Mouse (Mus musculus) liver, adult 2 months (tissue): ENCODE measurements at regions not wholly inside any gene's neighbourhood (a gene's known extent, or its start where the extent isn't known, plus 50 kb on each side); places are given as distances from the start of the nearest gene placed in this dataset.

ENCODE experiments used
- DNase-seq: peaks from one replicate; pipeline ENCODE4 v3.0.0-alpha.2; 2011; ENCODE audit warnings: low read depth, low spot score; ENCODE audit errors: extremely low read depth
- H3K27ac ChIP-seq: fragments of 200-500 bp; replicated peaks from 2 replicates; pipeline ENCODE4 v1.5.1; 2012; ENCODE audit warnings: low read depth, mild to moderate bottlenecking, control low read depth, inconsistent platforms, low read length; ENCODE audit not compliant: insufficient read depth
- H3K27me3 ChIP-seq: fragments of 200-500 bp; 2 replicates; pipeline ENCODE4 v1.6.1; 2012; ENCODE audit warnings: mild to moderate bottlenecking, moderate library complexity, low read length, inconsistent platforms; ENCODE audit not compliant: control insufficient read depth, insufficient read depth
- H3K36me3 ChIP-seq: fragments of 200-500 bp; 2 replicates; pipeline ENCODE4 v1.6.1; 2012; ENCODE audit warnings: low read length, inconsistent platforms; ENCODE audit not compliant: control insufficient read depth, insufficient read depth
- H3K4me1 ChIP-seq: fragments of 200-500 bp; 2 replicates; pipeline ENCODE4 v1.6.1; 2011; ENCODE audit warnings: low read length; ENCODE audit not compliant: control insufficient read depth, insufficient read depth
- H3K4me3 ChIP-seq: fragments of 200-500 bp; 2 replicates; pipeline ENCODE4 v1.5.1; 2011; ENCODE audit warnings: low read depth, mild to moderate bottlenecking, control low read depth, low read length, moderate library complexity; ENCODE audit not compliant: insufficient read depth
- H3K79me2 ChIP-seq: fragments of 200-500 bp; 2 replicates; pipeline ENCODE4 v1.6.1; 2012; ENCODE audit warnings: inconsistent platforms, mild to moderate bottlenecking, low read length, moderate library complexity; ENCODE audit not compliant: control insufficient read depth, insufficient read depth
- H3K9ac ChIP-seq: fragments of 200-500 bp; 2 replicates; pipeline ENCODE4 v1.6.1; 2012; ENCODE audit warnings: low read depth, mild to moderate bottlenecking, control low read depth, inconsistent platforms, low read length
- CTCF ChIP-seq: fragments of 200-500 bp; IDR thresholded peaks from 2 replicates; pipeline ENCODE4 v1.5.1; 2011; ENCODE audit warnings: low read depth, low read length, control low read depth
- POLR2A ChIP-seq: fragments of 200-500 bp; IDR thresholded peaks from 2 replicates; pipeline ENCODE4 v1.6.1; 2011; ENCODE audit warnings: low read length, control low read depth; ENCODE audit not compliant: insufficient read depth; ENCODE audit errors: extremely low read depth
- WGBS: fragments of 180-500 bp; shearing (Covaris S2); methylation state at CpG from one replicate; pipeline ENCODE4 v1.1.7; 2018; 5-methylcytosine and 5-hydroxymethylcytosine counted together

GRCm38 (mm10) chr13:71558477-71559215 is 404.9 kb downstream of the Irx1 start:
- H3K79me2 ChIP-seq, result no peaks in the 10 kb centered on the region
- H3K4me3 ChIP-seq, result no peak overlapping the region
- H3K36me3 ChIP-seq, result no peaks in the 10 kb centered on the region
- DNase-seq, result no peak
- H3K9ac ChIP-seq, result no peak overlapping the region
- no peaks in the 10 kb centered on the region; the same call in 1 of the 2 replicates for H3K27me3 ChIP-seq
- no peak for TF ChIP-seq CTCF
- TF ChIP-seq POLR2A, result no peak
- WGBS, result 90% methylated on average over 14 of the region's 14 CpGs
- H3K27ac ChIP-seq, result no peak overlapping the region
- no peaks in the 10 kb centered on the region for H3K4me1 ChIP-seq

GRCm38 (mm10) chr13:71555471-71555870 is 408.1 kb downstream of the Irx1 start:
- 85% methylated on average over 6 of the region's 6 CpGs for WGBS
- DNase-seq, result no peak
- no peaks in the 10 kb centered on the region for H3K79me2 ChIP-seq
- H3K27ac ChIP-seq, result no peak overlapping the region
- H3K27me3 ChIP-seq, result no peaks in the 10 kb centered on the region; the same call in 1 of the 2 replicates
- H3K4me1 ChIP-seq, result no peaks in the 10 kb centered on the region
- H3K4me3 ChIP-seq, result no peak overlapping the region
- no peak overlapping the region for H3K9ac ChIP-seq
- TF ChIP-seq POLR2A (no peak), CTCF (no peak)
- H3K36me3 ChIP-seq, result no peaks in the 10 kb centered on the region

- Histone ChIP-seq H3K4me3 (no peak overlapping the region), H3K27ac (no peak overlapping the region), H3K27me3 (no peaks in the 10 kb centered on the region), H3K4me1 (no peaks in the 10 kb centered on the region), H3K36me3 (no peaks in the 10 kb centered on the region), H3K79me2 (no peaks in the 10 kb centered on the region), H3K9ac (no peak overlapping the region)
- no peak for DNase-seq
- no peak for TF ChIP-seq POLR2A
- no peak for TF ChIP-seq CTCF
- whole genome bisulfite sequencing, result 15% methylated on average over 1 of the region's 1 CpGs
Measured at GRCm38 (mm10) chr13:71550109-71550508, 413.4 kb downstream of the Irx1 start.

- 84% methylated on average over 10 of the region's 10 CpGs for WGBS
- Histone ChIP-seq H3K36me3 (no peaks in the 10 kb centered on the region), H3K27ac (no peak overlapping the region), H3K4me1 (no peaks in the 10 kb centered on the region), H3K9ac (no peak overlapping the region), H3K79me2 (no peaks in the 10 kb centered on the region), H3K27me3 (no peaks in the 10 kb centered on the region), H3K4me3 (no peak overlapping the region)
- TF ChIP-seq CTCF (no peak), POLR2A (no peak)
- no peak for DNase-seq
Measured at GRCm38 (mm10) chr13:71549206-71549831, 414.2 kb downstream of the Irx1 start.

- Histone ChIP-seq H3K27me3 (no peaks in the 10 kb centered on the region), H3K9ac (no peak overlapping the region), H3K27ac (no peak overlapping the region), H3K79me2 (no peaks in the 10 kb centered on the region), H3K4me3 (no peak overlapping the region), H3K36me3 (no peaks in the 10 kb centered on the region), H3K4me1 (no peaks in the 10 kb centered on the region)
- WGBS, result 52% methylated on average over 4 of the region's 4 CpGs
- no peak for DNase-seq
- TF ChIP-seq POLR2A, result no peak
- no peak for TF ChIP-seq CTCF
Measured at GRCm38 (mm10) chr13:71538226-71538625, 425.3 kb downstream of the Irx1 start.

- TF ChIP-seq CTCF (no peak), POLR2A (no peak)
- H3K27ac ChIP-seq, result no peak overlapping the region
- no peak for DNase-seq
- H3K4me1 ChIP-seq, result no peaks in the 10 kb centered on the region
- no peak overlapping the region for H3K9ac ChIP-seq
- no peak overlapping the region for H3K4me3 ChIP-seq
- H3K27me3 ChIP-seq, result no peaks in the 10 kb centered on the region
- no peaks in the 10 kb centered on the region for H3K79me2 ChIP-seq
- WGBS, result 73% methylated on average over 7 of the region's 7 CpGs
- H3K36me3 ChIP-seq, result no peaks in the 10 kb centered on the region
Measured at GRCm38 (mm10) chr13:71532796-71533351, 430.6 kb downstream of the Irx1 start.
